ENCODE assay signal across 25 mouse cellular contexts in the genomic region with DNA sequence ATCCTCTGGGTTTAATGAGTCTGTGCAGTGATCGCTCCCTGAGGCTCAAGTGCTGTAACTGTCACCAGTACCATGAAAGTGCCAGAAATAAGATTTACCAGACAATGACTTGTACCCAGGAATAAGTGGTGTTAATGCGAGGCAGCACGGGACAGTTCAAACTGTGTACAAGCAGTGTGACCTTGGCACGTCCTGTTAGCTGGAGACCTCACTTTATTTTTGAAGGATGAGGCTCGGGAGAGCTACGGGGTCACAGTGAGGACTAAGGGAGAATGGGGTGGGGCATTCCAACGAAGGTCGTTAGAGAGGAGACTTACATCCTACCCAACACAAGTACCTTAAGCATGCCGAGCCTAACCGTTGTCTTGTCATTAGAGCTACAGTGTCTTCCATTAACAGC.
DNase-seq lines count a peak whose midpoint lies in the region; ATAC-seq lines count a peak whose summit lies in the region.
"Had no signal": no experiment of that assay in that cellular context is flagged by ENCODE, and none has a peak within 500 bp of the region (broad histone marks: within the 10 kb centered on the region; RNA-seq: fewer than 3 reads in every experiment).

No protein-coding gene starts in this region.

- no peak for ATAC-seq in heart, embryonic 11.5 days (replicated peaks; ENCODE audit: insufficient number of reproducible peaks, low FRiP score, low TSS enrichment)
- ATAC-seq in heart, embryonic 16.5 days (replicated peaks; ENCODE audit: extremely low read depth, insufficient read depth, low FRiP score): peak; percentile 46; the same call in 1 of the 2 replicates
- no peak; the same call in 1 of the 2 replicates for ATAC-seq in midbrain, embryonic 16.5 days
- no peak for ATAC-seq in midbrain, embryonic 11.5 days (ENCODE audit: low FRiP score)
- ATAC-seq: hindbrain, embryonic 16.5 days had no signal

- H3K4me1 ChIP-seq in heart, embryonic 11.5 days (ENCODE audit: control insufficient read depth, insufficient read depth, low read length): peaks cover 36% of the 10 kb centered on the region
- H3K4me1 ChIP-seq in heart, embryonic 16.5 days (ENCODE audit: control insufficient read depth, insufficient read depth, low read length): peaks cover 31% of the 10 kb centered on the region
- peaks cover 25% of the 10 kb centered on the region for H3K4me1 ChIP-seq in midbrain, embryonic 16.5 days (ENCODE audit: control insufficient read depth, insufficient read depth, low read length)
- H3K4me1 ChIP-seq in midbrain, embryonic 11.5 days (ENCODE audit: control insufficient read depth, insufficient read depth, low read length): peaks cover 11% of the 10 kb centered on the region

- intact Hi-C loops in heart, postnatal 10 days (cut with DNase I): loop anchor here (1.0 kb wide), 1 partner anchor 25 kb away; no protein-coding TSS in a partner anchor

- H3K36me3 ChIP-seq in heart, embryonic 11.5 days (ENCODE audit: control insufficient read depth, insufficient read depth, low read length): no peaks in the 10 kb centered on the region
- H3K36me3 ChIP-seq in heart, embryonic 16.5 days (ENCODE audit: control insufficient read depth, insufficient read depth): no peaks in the 10 kb centered on the region
- no peaks in the 10 kb centered on the region for H3K36me3 ChIP-seq in midbrain, embryonic 16.5 days (ENCODE audit: control insufficient read depth, insufficient read depth, low read length)
- no peaks in the 10 kb centered on the region for H3K36me3 ChIP-seq in midbrain, embryonic 11.5 days (ENCODE audit: control insufficient read depth, insufficient read depth, low read length)
- H3K36me3 ChIP-seq: forebrain, embryonic 12.5 days; kidney, embryonic 15.5 days had no signal

- 51% methylated on average over 10 of the region's 10 CpGs for WGBS in heart, embryonic 11.5 days (ENCODE audit: insufficient replicate concordance)
- WGBS in heart, embryonic 16.5 days: 47% methylated on average over 10 of the region's 10 CpGs
- 66% methylated on average over 10 of the region's 10 CpGs for WGBS in midbrain, embryonic 16.5 days
- WGBS in midbrain, embryonic 11.5 days: 72% methylated on average over 10 of the region's 10 CpGs

- H3K9ac ChIP-seq in heart, embryonic 11.5 days (ENCODE audit: low read depth, low read length): no peak overlapping the region
- H3K9ac ChIP-seq in heart, embryonic 16.5 days (ENCODE audit: low read length): no peak overlapping the region
- no peak overlapping the region for H3K9ac ChIP-seq in midbrain, embryonic 16.5 days (ENCODE audit: low read depth, low read length)
- no peak overlapping the region for H3K9ac ChIP-seq in midbrain, embryonic 11.5 days (ENCODE audit: low read length)
- H3K9ac ChIP-seq: forebrain, embryonic 12.5 days; kidney, embryonic 15.5 days; liver, embryonic 14.5 days had no signal

- H3K27ac ChIP-seq in heart, embryonic 11.5 days (ENCODE audit: low read depth, low read length): 0 out of 2 replicates have a peak overlapping the region, but pooled peaks have one; percentile 18
- peak overlapping the region; percentile 52 for H3K27ac ChIP-seq in heart, embryonic 16.5 days (ENCODE audit: low read length)
- H3K27ac ChIP-seq in midbrain, embryonic 16.5 days (ENCODE audit: low read length): peak overlapping the region; percentile 32
- no peak overlapping the region for H3K27ac ChIP-seq in midbrain, embryonic 11.5 days (ENCODE audit: low read depth, low read length)
- H3K27ac ChIP-seq: forebrain, embryonic 12.5 days; kidney, embryonic 15.5 days; liver, embryonic 14.5 days; macrophage had no signal

- 0 out of 2 replicates have a peak overlapping the region, but pooled peaks have one; percentile 5 for H3K4me2 ChIP-seq in heart, embryonic 11.5 days
- no peak overlapping the region for H3K4me2 ChIP-seq in heart, embryonic 16.5 days (ENCODE audit: low read depth, low read length)
- no peak overlapping the region for H3K4me2 ChIP-seq in midbrain, embryonic 16.5 days (ENCODE audit: low read length)
- no peak overlapping the region for H3K4me2 ChIP-seq in midbrain, embryonic 11.5 days
- H3K4me2 ChIP-seq: forebrain, embryonic 12.5 days; kidney, embryonic 15.5 days had no signal

- no peaks in the 10 kb centered on the region for H3K9me3 ChIP-seq in heart, embryonic 11.5 days (replicated peaks; ENCODE audit: control insufficient read depth, low read length)
- no peaks in the 10 kb centered on the region for H3K9me3 ChIP-seq in heart, embryonic 16.5 days (replicated peaks; ENCODE audit: control insufficient read depth, low read length)
- no peaks in the 10 kb centered on the region for H3K9me3 ChIP-seq in midbrain, embryonic 16.5 days (replicated peaks; ENCODE audit: control insufficient read depth, low read length, poor library complexity, severe bottlenecking)
- no peaks in the 10 kb centered on the region for H3K9me3 ChIP-seq in midbrain, embryonic 11.5 days (ENCODE audit: control insufficient read depth, low read length)
- H3K9me3 ChIP-seq: forebrain, embryonic 12.5 days; kidney, embryonic 15.5 days had no signal

- H3K4me3 ChIP-seq in heart, embryonic 11.5 days (ENCODE audit: low read depth, low read length): no peak overlapping the region
- H3K4me3 ChIP-seq in heart, embryonic 16.5 days (ENCODE audit: low read length): no peak overlapping the region
- H3K4me3 ChIP-seq in midbrain, embryonic 16.5 days (ENCODE audit: low read depth, low read length): no peak overlapping the region
- H3K4me3 ChIP-seq in midbrain, embryonic 11.5 days (ENCODE audit: low read depth, low read length): no peak overlapping the region
- H3K4me3 ChIP-seq: erythroblast, embryonic 14.5 days; forebrain, embryonic 12.5 days; kidney, embryonic 15.5 days had no signal

- no peaks in the 10 kb centered on the region for H3K27me3 ChIP-seq in heart, embryonic 11.5 days (ENCODE audit: control insufficient read depth, insufficient read depth, low read length)
- no peaks in the 10 kb centered on the region for H3K27me3 ChIP-seq in heart, embryonic 16.5 days (ENCODE audit: control insufficient read depth, insufficient read depth, low read length)
- no peaks in the 10 kb centered on the region for H3K27me3 ChIP-seq in midbrain, embryonic 16.5 days (ENCODE audit: control insufficient read depth, insufficient read depth, low read depth, low read length)
- no peaks in the 10 kb centered on the region for H3K27me3 ChIP-seq in midbrain, embryonic 11.5 days (ENCODE audit: control insufficient read depth, insufficient read depth, low read length)
- H3K27me3 ChIP-seq: forebrain, embryonic 12.5 days; kidney, embryonic 15.5 days had no signal

- no peak for DNase-seq in heart, adult 9 months (ENCODE audit: low spot score in 2 of 2)
- no peak for DNase-seq in heart, postnatal 10 days
- DNase-seq in midbrain, embryonic 11.5 days (ENCODE audit: low spot score, missing footprints): no peak
- DNase-seq in frontal cortex, postnatal 10 days (ENCODE audit: low spot score in 2 of 2): no peak
- DNase-seq: adrenal gland, postnatal 36 days; B cell, adult 2 months; cerebellum, adult 2 months; cerebellum, postnatal 14 days; gastrocnemius, postnatal 36 days; kidney, adult 18-20 months; kidney, postnatal 25 days; liver; lung, adult 2 months; lung, postnatal 10 days; thymus, adult 2 months; thymus, postnatal 36 days had no signal
